Mouse (Mus musculus): ENCODE results near the gene Map10. TPM values are rescaled to one million over a fixed set of nuclear protein-coding genes. Genes with fewer than 3 reads are reported as not detected.

The Map10 gene
- polyA plus RNA-seq, 1 experiment from 2014 or later: 8.5 TPM

DNA sequence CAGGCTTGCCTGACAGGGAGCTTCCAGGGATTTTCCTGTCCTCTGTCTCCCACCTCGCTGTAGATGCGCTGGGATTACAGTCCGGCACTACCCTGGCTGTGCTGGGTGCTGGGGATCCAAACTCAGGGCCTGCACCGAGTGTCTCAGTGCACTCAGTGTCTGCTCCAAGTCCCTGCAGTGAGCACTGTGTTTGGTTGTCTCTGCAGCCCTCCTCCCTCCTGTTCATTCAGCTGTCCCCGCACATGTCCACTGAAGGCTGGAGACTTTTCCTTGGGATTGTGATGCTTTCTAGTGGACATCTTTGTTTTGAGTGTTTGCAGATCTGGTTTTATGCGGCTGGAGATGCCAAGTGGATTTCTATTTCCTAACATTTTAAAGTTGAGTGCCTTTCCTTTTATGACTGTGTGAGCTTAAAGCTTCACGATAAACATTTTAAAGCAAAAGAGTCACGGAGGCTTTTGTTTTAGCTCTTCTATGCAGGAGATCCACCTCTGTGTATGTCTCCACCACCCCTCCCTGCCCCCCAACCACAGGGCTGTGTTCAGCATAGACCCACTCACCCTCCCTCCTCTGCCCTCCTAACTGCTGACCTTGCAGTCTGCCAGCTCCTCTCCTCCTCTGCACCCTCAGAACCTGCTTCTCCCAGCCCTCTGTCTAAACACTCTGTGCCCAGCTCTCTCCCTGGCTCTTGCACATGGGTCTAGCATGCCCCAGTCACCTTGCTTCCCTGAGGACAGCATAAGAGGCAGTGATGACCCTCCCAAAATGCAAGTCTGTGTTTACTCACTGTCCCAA lies 9.4 kb downstream of the Map10 start:
- H3K9ac ChIP-seq (ENCODE audit: low read length): no peak overlapping the region
- ATAC-seq (ENCODE audit: low FRiP score) (no peak), DNase-seq (ENCODE audit: low spot score, missing footprints) (no peak)
- 72% methylated on average over 8 of the region's 8 CpGs for WGBS
- no peak overlapping the region for H3K27ac ChIP-seq (ENCODE audit: low read depth, low read length)
- peaks cover 3% of the 10 kb centered on the region for H3K4me1 ChIP-seq (ENCODE audit: control insufficient read depth, insufficient read depth, low read length)
- no peak overlapping the region for H3K4me2 ChIP-seq
- H3K27me3 ChIP-seq (ENCODE audit: control insufficient read depth, insufficient read depth, low read length): no peaks in the 10 kb centered on the region
- no peaks in the 10 kb centered on the region for H3K36me3 ChIP-seq (ENCODE audit: control insufficient read depth, insufficient read depth, low read length)
- H3K4me3 ChIP-seq (ENCODE audit: low read depth, low read length): no peak overlapping the region
- H3K9me3 ChIP-seq (ENCODE audit: control insufficient read depth, low read length): no peaks in the 10 kb centered on the region

DNA sequence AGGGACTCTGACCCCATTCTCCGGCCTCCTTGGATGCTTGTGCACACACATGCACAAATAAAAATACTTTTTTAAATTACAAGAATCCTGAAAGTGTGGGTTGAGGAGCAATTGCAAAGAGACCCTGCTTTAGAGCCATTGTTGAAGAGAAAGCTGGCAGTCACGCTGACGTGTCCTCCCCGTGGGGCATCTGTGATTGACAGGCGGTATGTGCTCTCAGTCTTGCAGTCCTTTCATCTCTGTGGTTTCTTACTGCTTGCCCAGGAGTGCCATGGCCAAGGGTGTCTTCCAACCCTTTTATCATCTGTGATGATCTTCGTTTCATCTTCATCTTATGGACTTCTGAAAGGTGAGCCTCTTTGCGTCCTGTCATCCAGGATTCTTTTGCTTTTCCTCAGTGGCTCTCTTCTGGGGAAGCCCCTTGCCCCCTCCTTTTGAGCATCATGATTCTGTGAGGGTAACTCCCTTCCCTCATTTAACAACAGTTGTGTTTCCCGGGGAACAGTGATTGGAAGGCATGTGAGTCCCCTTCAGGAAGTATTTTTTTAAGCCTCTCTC lies 11.3 kb downstream of the Map10 start:
- H3K27ac ChIP-seq (ENCODE audit: low read depth, low read length): no peak overlapping the region

DNA sequence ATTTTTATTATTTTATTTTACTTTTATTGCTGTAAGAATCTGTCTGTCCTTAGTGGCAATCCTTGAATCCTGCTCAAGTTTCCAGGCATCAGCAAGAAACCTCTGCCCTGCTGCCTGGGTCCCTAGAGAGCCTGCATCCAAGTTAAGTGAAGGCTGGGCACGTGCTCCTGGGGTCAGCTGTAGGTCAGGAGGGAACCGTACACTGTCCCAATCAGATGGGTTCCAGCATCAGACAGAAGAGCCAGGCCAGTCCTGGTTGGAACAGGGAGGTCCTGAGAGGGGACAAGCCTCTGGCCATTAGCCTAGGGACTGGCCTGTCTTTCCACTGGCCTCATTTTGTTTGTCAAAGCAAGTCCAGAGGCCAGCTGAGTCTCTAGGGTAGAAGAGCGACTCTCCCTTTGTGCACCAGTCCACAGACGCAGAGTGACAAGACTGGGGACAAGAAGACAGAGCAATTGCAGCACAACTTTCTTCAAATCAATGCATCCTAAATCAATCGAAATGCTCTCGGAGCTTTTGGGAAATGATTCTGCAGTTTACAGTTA lies 15.7 kb downstream of the Map10 start:
- Histone ChIP-seq H3K4me1 (ENCODE audit: control insufficient read depth, insufficient read depth, low read length) (peaks cover 3% of the 10 kb centered on the region), H3K27me3 (ENCODE audit: control insufficient read depth, insufficient read depth, low read length) (no peaks in the 10 kb centered on the region), H3K9me3 (ENCODE audit: control insufficient read depth, low read length) (no peaks in the 10 kb centered on the region), H3K36me3 (ENCODE audit: control insufficient read depth, insufficient read depth, low read length) (no peaks in the 10 kb centered on the region), H3K27ac (ENCODE audit: low read depth, low read length) (no peak overlapping the region), H3K4me3 (ENCODE audit: low read depth, low read length) (no peak overlapping the region), H3K9ac (ENCODE audit: low read length) (no peak overlapping the region), H3K4me2 (no peak overlapping the region)
- no peak for ATAC-seq (ENCODE audit: low FRiP score)
- 74% methylated on average over 6 of the region's 6 CpGs for WGBS
- peak; percentile 51 for DNase-seq (ENCODE audit: low spot score, missing footprints)

More for the DNA sequence above, 11.3 kb downstream of the Map10 start:
- no peak overlapping the region for H3K9ac ChIP-seq (ENCODE audit: low read length)
- 49% methylated on average over 8 of the region's 8 CpGs for WGBS
- peak; percentile 73 for DNase-seq (ENCODE audit: low spot score, missing footprints)
- H3K4me3 ChIP-seq (ENCODE audit: low read depth, low read length): no peak overlapping the region
- H3K4me1 ChIP-seq (ENCODE audit: control insufficient read depth, insufficient read depth, low read length): peaks cover 3% of the 10 kb centered on the region
- no peak for ATAC-seq (ENCODE audit: low FRiP score)
- no peaks in the 10 kb centered on the region for H3K9me3 ChIP-seq (ENCODE audit: control insufficient read depth, low read length)
- no peaks in the 10 kb centered on the region for H3K36me3 ChIP-seq (ENCODE audit: control insufficient read depth, insufficient read depth, low read length)
- H3K4me2 ChIP-seq: no peak overlapping the region
- H3K27me3 ChIP-seq (ENCODE audit: control insufficient read depth, insufficient read depth, low read length): no peaks in the 10 kb centered on the region

DNA sequence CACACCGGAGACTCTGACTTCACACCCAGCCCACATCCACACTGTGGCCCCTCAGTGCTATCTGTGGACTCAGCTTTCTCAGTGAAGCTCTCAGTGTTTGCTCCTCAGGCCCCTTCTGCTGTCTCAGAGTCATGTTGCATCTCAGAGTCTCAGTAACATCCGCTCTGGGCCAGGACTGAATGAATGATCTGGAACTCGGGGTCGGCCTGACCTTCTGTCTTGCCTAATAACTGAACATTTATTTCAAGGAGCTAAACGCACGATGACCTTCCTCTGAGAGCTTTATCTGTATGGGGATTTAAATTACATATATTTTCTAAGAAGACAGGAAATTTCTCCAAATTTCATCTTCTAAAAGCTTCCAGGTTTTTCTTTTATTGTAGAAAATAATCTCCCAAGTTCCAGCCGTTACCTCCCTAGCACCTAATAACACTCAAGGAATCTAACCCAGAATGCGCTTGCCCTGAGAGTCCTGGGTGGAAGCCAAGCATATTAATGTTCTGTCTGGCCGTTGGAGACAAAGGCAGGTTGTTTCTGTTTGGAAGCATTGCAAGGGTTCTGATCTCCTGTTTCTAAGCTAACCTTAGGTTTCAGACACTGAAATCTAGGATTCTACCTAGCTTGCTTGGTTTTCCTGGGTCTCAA lies 16.7 kb downstream of the Map10 start:
- H3K27me3 ChIP-seq (ENCODE audit: control insufficient read depth, insufficient read depth, low read length): no peaks in the 10 kb centered on the region
- DNase-seq (ENCODE audit: low spot score, missing footprints): peak; percentile 72
- no peaks in the 10 kb centered on the region for H3K9me3 ChIP-seq (ENCODE audit: control insufficient read depth, low read length)
- 89% methylated on average over 9 of the region's 9 CpGs for WGBS
- no peak overlapping the region for H3K4me3 ChIP-seq (ENCODE audit: low read depth, low read length)
- H3K9ac ChIP-seq (ENCODE audit: low read length): no peak overlapping the region
- ATAC-seq (ENCODE audit: low FRiP score): no peak
- no peak overlapping the region for H3K4me2 ChIP-seq
- no peak overlapping the region for H3K27ac ChIP-seq (ENCODE audit: low read depth, low read length)
- H3K4me1 ChIP-seq (ENCODE audit: control insufficient read depth, insufficient read depth, low read length): no peaks in the 10 kb centered on the region
- H3K36me3 ChIP-seq (ENCODE audit: control insufficient read depth, insufficient read depth, low read length): no peaks in the 10 kb centered on the region

DNA sequence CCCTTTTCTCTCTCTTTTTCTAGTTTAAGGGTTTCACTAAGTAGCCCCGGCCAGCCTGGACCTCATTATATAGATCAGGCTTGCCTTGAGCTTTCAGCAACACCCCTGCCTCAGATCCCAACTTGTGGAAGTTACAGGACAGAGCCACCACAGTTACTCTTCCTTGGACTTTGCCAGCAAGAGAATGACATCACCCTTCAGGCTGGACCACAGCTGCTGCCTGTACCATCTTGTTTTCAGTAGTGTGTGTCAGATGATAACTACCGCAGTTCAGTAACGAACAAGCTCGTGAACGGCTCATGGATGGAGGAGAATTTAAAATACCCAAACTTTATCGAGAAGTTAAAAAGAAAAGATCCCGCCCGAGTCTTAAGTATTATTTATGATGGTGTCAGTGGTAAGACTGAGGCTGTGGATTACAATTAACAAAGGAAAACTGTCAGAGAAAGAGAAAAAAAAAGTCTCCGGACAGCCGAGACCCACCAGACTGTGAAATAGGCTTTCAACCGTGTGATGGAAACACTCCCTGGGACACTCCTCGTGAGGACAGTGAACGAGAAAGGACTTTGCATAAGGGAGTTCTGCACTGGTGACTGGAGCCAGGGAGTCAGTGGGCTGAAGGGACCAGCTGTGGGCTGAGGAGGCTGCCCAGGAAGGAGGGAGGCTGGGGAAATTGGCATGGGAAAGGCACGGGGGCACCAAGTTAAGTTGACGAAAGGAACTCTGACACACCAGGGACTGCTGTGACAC lies 20.7 kb downstream of the Map10 start:
- H3K4me2 ChIP-seq: no peak overlapping the region
- H3K4me1 ChIP-seq (ENCODE audit: control insufficient read depth, insufficient read depth, low read length): no peaks in the 10 kb centered on the region
- no peak overlapping the region for H3K4me3 ChIP-seq (ENCODE audit: low read depth, low read length)
- H3K27me3 ChIP-seq (ENCODE audit: control insufficient read depth, insufficient read depth, low read length): no peaks in the 10 kb centered on the region
- H3K9me3 ChIP-seq (ENCODE audit: control insufficient read depth, low read length): no peaks in the 10 kb centered on the region
- ATAC-seq (ENCODE audit: low FRiP score): no peak
- 56% methylated on average over 15 of the region's 15 CpGs for WGBS
- H3K36me3 ChIP-seq (ENCODE audit: control insufficient read depth, insufficient read depth, low read length): no peaks in the 10 kb centered on the region
- no peak overlapping the region for H3K27ac ChIP-seq (ENCODE audit: low read depth, low read length)
- no peak for DNase-seq (ENCODE audit: low spot score, missing footprints)
- H3K9ac ChIP-seq (ENCODE audit: low read length): no peak overlapping the region

DNA sequence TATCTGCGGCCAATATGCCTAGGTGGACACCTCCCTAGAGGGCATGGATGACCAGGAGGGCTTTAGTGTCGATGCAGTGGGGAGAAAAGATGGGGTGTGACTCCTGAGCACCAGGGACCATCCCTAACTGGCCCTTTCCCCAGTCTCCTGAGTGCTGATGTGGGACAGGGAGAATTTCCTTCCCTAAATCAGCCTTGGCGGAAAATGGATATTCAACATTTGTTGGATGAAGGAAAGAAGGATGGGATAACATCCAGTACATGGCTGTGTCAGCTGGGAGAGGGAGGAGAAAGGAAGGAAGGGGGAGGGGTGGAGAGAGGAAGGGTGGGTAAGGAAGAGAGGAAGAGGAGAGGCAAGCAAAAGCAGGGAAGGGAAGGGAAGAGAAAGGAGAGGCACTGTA lies 21.3 kb downstream of the Map10 start:
- WGBS: 89% methylated on average over 3 of the region's 3 CpGs
- Histone ChIP-seq H3K4me2 (no peak overlapping the region), H3K4me1 (ENCODE audit: control insufficient read depth, insufficient read depth, low read length) (no peaks in the 10 kb centered on the region), H3K9me3 (ENCODE audit: control insufficient read depth, low read length) (no peaks in the 10 kb centered on the region), H3K27me3 (ENCODE audit: control insufficient read depth, insufficient read depth, low read length) (no peaks in the 10 kb centered on the region), H3K9ac (ENCODE audit: low read length) (no peak overlapping the region), H3K4me3 (ENCODE audit: low read depth, low read length) (no peak overlapping the region), H3K36me3 (ENCODE audit: control insufficient read depth, insufficient read depth, low read length) (no peaks in the 10 kb centered on the region), H3K27ac (ENCODE audit: low read depth, low read length) (no peak overlapping the region)
- DNase-seq (ENCODE audit: low spot score, missing footprints): no peak
- ATAC-seq (ENCODE audit: low FRiP score): no peak

DNA sequence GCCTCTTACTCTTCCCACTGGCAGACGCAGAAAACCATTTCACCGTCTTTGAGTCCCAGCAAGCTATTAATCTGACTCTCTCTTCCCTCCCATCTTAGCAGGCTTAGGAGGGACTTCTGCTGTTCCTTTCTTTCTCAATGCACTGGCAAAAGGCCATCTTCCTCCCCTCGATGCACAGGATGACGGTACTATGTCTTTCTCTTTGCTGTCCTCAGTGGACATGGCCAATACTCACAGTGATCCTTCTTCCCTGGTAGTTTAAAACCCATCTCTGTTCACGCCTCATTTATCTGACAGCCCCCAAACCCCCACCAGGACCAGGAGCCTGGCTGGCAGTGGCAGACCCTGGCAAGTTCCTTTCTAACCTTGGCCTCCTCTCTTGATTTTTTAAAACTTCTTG lies 22.8 kb downstream of the Map10 start:
- Histone ChIP-seq H3K4me3 (ENCODE audit: low read depth, low read length) (no peak overlapping the region), H3K4me1 (ENCODE audit: control insufficient read depth, insufficient read depth, low read length) (no peaks in the 10 kb centered on the region), H3K27me3 (ENCODE audit: control insufficient read depth, insufficient read depth, low read length) (no peaks in the 10 kb centered on the region), H3K4me2 (no peak overlapping the region), H3K9ac (ENCODE audit: low read length) (no peak overlapping the region), H3K9me3 (ENCODE audit: control insufficient read depth, low read length) (no peaks in the 10 kb centered on the region), H3K27ac (ENCODE audit: low read depth, low read length) (no peak overlapping the region), H3K36me3 (ENCODE audit: control insufficient read depth, insufficient read depth, low read length) (no peaks in the 10 kb centered on the region)
- WGBS: 67% methylated on average over 5 of the region's 5 CpGs
- ATAC-seq (ENCODE audit: low FRiP score): no peak
- DNase-seq (ENCODE audit: low spot score, missing footprints): no peak

DNA sequence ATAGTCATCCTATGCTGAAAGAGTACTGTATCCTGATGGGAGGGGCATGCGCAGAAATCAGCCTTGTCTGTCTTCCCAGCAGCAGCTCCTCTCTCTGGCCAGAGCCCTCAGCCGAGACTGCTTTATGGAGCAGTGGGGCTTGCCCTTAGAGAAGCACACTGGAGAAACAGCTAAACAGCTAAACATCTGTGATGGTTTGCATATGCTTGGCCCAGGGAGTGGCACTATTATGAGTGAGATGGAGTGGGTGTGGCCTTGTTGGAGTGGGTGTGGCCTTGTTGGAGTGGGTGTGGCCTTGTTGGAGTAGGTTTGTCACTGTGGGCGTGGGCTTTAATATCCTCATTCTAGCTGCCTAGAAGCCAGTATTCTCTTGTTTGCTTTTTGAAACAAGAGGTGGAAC lies 23.6 kb downstream of the Map10 start:
- no peak overlapping the region for H3K27ac ChIP-seq (ENCODE audit: low read depth, low read length)
- H3K4me1 ChIP-seq (ENCODE audit: control insufficient read depth, insufficient read depth, low read length): no peaks in the 10 kb centered on the region
- ATAC-seq (ENCODE audit: low FRiP score) (no peak), DNase-seq (ENCODE audit: low spot score, missing footprints) (no peak)
- H3K9ac ChIP-seq (ENCODE audit: low read length): no peak overlapping the region
- no peaks in the 10 kb centered on the region for H3K36me3 ChIP-seq (ENCODE audit: control insufficient read depth, insufficient read depth, low read length)
- H3K4me2 ChIP-seq: no peak overlapping the region
- H3K27me3 ChIP-seq (ENCODE audit: control insufficient read depth, insufficient read depth, low read length): no peaks in the 10 kb centered on the region
- no peaks in the 10 kb centered on the region for H3K9me3 ChIP-seq (ENCODE audit: control insufficient read depth, low read length)
- 85% methylated on average over 3 of the region's 3 CpGs for WGBS
- no peak overlapping the region for H3K4me3 ChIP-seq (ENCODE audit: low read depth, low read length)
